Mouse (Mus musculus) heart, adult 2 months (tissue): ENCODE data around the gene Ttc33. TPM values are rescaled to one million over a fixed set of nuclear protein-coding genes. Genes with fewer than 3 reads are reported as not detected.

Experiments
- DNase-seq, 2 experiments: peaks; one replicate each; pipeline ENCODE4 v3.0.0; 2021
- H3K27ac ChIP-seq: fragments of 200-600 bp; 2 replicates; pipeline ENCODE4 v1.8.1; 2022
- H3K27me3 ChIP-seq: fragments of 200-500 bp; 2 replicates; pipeline ENCODE4 v1.6.1; 2012; ENCODE audit warnings: mild to moderate bottlenecking, low read length, inconsistent platforms, mixed read lengths; ENCODE audit not compliant: control insufficient read depth, insufficient read depth
- H3K36me3 ChIP-seq: fragments of 200-500 bp; 2 replicates; pipeline ENCODE4 v1.6.1; 2012; ENCODE audit warnings: low read length, inconsistent platforms; ENCODE audit not compliant: control insufficient read depth, insufficient read depth
- H3K4me1 ChIP-seq: fragments of 200-500 bp; 2 replicates; pipeline ENCODE4 v1.6.1; 2011; ENCODE audit warnings: low read length; ENCODE audit not compliant: control insufficient read depth, insufficient read depth
- H3K4me3 ChIP-seq: fragments of 200-600 bp; 2 replicates; pipeline ENCODE4 v1.8.1; 2022
- H3K79me2 ChIP-seq: fragments of 200-500 bp; replicated peaks from 2 replicates; pipeline ENCODE4 v1.6.1; 2012; ENCODE audit warnings: mild to moderate bottlenecking, inconsistent platforms, low read length, moderate library complexity, mixed read lengths; ENCODE audit not compliant: control insufficient read depth, insufficient read depth
- H3K9ac ChIP-seq: fragments of 200-500 bp; 2 replicates; pipeline ENCODE4 v1.6.1; 2012; ENCODE audit warnings: low read depth, mild to moderate bottlenecking, control low read depth, inconsistent platforms, low read length, mixed read lengths
- CTCF ChIP-seq: fragments of 200-600 bp; IDR thresholded peaks from 2 replicates; pipeline ENCODE4 v1.8.1; 2022; ENCODE audit warnings: antibody characterized with exemption, mild to moderate bottlenecking, moderate library complexity
- EP300 ChIP-seq: fragments of 200-500 bp; IDR thresholded peaks from 2 replicates; pipeline ENCODE4 v1.6.1; 2011; ENCODE audit warnings: low read depth, low read length, control low read depth; ENCODE audit not compliant: insufficient read depth
- POLR2A ChIP-seq: fragments of 200-500 bp; IDR thresholded peaks from 2 replicates; pipeline ENCODE4 v1.6.1; 2011; ENCODE audit warnings: mild to moderate bottlenecking, low read depth, low read length, control low read depth; ENCODE audit not compliant: insufficient read depth
- WGBS: fragments of 180-500 bp; shearing (Covaris S2); methylation state at CpG from one replicate; pipeline ENCODE4 v1.1.7; 2018; 5-methylcytosine and 5-hydroxymethylcytosine counted together
- intact Hi-C: fragments of 180-260 bp; cut with DNase I; formaldehyde crosslinking; loops from one replicate; pipeline ENCODE4 v1.15.1; 2025
- polyA plus RNA-seq: library from polyadenylated mRNA; depleted of rRNA; stranded (reverse); fragments of >200 nt; gene quantifications from 2 replicates; pipeline ENCODE4 v1.2.3, GENCODE M21; 2012
- total RNA-seq, 2 experiments: library from RNA; stranded (reverse); gene quantifications; 2 replicates each; pipeline ENCODE4 v1.2.3; 2021

Ttc33 gene
- total and polyA plus RNA-seq, 3 experiments: 10.4 to 45.2 (median 37.5) TPM

GRCm38 (mm10) chr15:5188029-5188428 is 2.7 kb downstream of the Ttc33 start:
- TF ChIP-seq POLR2A (no peak), CTCF (no peak)
- no peak overlapping the region for H3K4me3 ChIP-seq
- peaks cover 11% of the 10 kb centered on the region for H3K36me3 ChIP-seq
- no peaks in the 10 kb centered on the region for H3K27me3 ChIP-seq
- DNase-seq: no peak
- intact Hi-C loops: no loop called here
- 77% methylated on average over 1 of the region's 1 CpGs for WGBS
- H3K79me2 ChIP-seq: peaks cover 3% of the 10 kb centered on the region
- H3K9ac ChIP-seq: no peak overlapping the region
- H3K4me1 ChIP-seq: 0 out of 2 replicates have a peak, but pooled peaks cover 2% of the 10 kb centered on the region
- H3K27ac ChIP-seq: no peak overlapping the region

- Histone ChIP-seq H3K9ac (no peak overlapping the region), H3K4me3 (no peak overlapping the region), H3K36me3 (peaks cover 13% of the 10 kb centered on the region), H3K27me3 (no peaks in the 10 kb centered on the region), H3K4me1 (peaks cover 6% of the 10 kb centered on the region), H3K79me2 (peaks cover 3% of the 10 kb centered on the region), H3K27ac (no peak overlapping the region)
- DNase-seq: peak; percentile 29 to 39
- intact Hi-C loops: loop anchor here (5.0 kb wide), 1 partner anchor 1018 kb away; no protein-coding TSS in a partner anchor
- TF ChIP-seq CTCF (peak; percentile 44), EP300 (no peak)
- 44% methylated on average over 10 of the region's 10 CpGs for WGBS
Measured at GRCm38 (mm10) chr15:5189504-5190093, 4.3 kb downstream of the Ttc33 start.

GRCm38 (mm10) chr15:5193833-5194232 is 8.5 kb downstream of the Ttc33 start:
- TF ChIP-seq EP300 (no peak), CTCF (peak; percentile 77), POLR2A (no peak)
- H3K4me1 ChIP-seq: peaks cover 17% of the 10 kb centered on the region
- no peak overlapping the region for H3K9ac ChIP-seq
- H3K36me3 ChIP-seq: peaks cover 23% of the 10 kb centered on the region
- intact Hi-C loops: loop anchor here (5.0 kb wide), 1 partner anchor 1013 kb away; no protein-coding TSS in a partner anchor
- no peak overlapping the region for H3K4me3 ChIP-seq
- no peak for DNase-seq
- 56% methylated on average over 3 of the region's 3 CpGs for WGBS
- peaks cover 3% of the 10 kb centered on the region for H3K79me2 ChIP-seq
- H3K27ac ChIP-seq: no peak overlapping the region
- H3K27me3 ChIP-seq: no peaks in the 10 kb centered on the region

GRCm38 (mm10) chr15:5194446-5194845 is 9.1 kb downstream of the Ttc33 start:
- Histone ChIP-seq H3K79me2 (peaks cover 2% of the 10 kb centered on the region), H3K36me3 (peaks cover 23% of the 10 kb centered on the region), H3K4me1 (peaks cover 17% of the 10 kb centered on the region), H3K27ac (no peak overlapping the region), H3K4me3 (no peak overlapping the region), H3K27me3 (no peaks in the 10 kb centered on the region), H3K9ac (no peak overlapping the region)
- TF ChIP-seq POLR2A: no peak
- no peak for TF ChIP-seq CTCF
- TF ChIP-seq EP300: no peak
- intact Hi-C loops: loop anchor here (5.0 kb wide), 1 partner anchor 1013 kb away; no protein-coding TSS in a partner anchor
- 58% methylated on average over 6 of the region's 6 CpGs for WGBS
- no peak for DNase-seq

GRCm38 (mm10) chr15:5194931-5195330 is 9.6 kb downstream of the Ttc33 start:
- no peak for DNase-seq
- H3K4me3 ChIP-seq: no peak overlapping the region

GRCm38 (mm10) chr15:5195987-5196514 is 10.7 kb downstream of the Ttc33 start:
- no peak overlapping the region for H3K9ac ChIP-seq
- peak in 1 of 2 experiments; percentile 40 for DNase-seq
- no peaks in the 10 kb centered on the region; the same call in 1 of the 2 replicates for H3K79me2 ChIP-seq
- H3K4me3 ChIP-seq: no peak overlapping the region
- no peaks in the 10 kb centered on the region for H3K27me3 ChIP-seq
- no peak for TF ChIP-seq POLR2A
- no peak for TF ChIP-seq EP300
- TF ChIP-seq CTCF: no peak
- H3K36me3 ChIP-seq: peaks cover 21% of the 10 kb centered on the region
- intact Hi-C loops: no loop called here
- peak overlapping the region; percentile 2; the same call in 1 of the 2 replicates for H3K27ac ChIP-seq
- 19% methylated on average over 4 of the region's 4 CpGs for WGBS
- peaks cover 17% of the 10 kb centered on the region for H3K4me1 ChIP-seq

More at GRCm38 (mm10) chr15:5194931-5195330, 9.6 kb downstream of the Ttc33 start:
- Histone ChIP-seq H3K36me3 (peaks cover 23% of the 10 kb centered on the region), H3K27ac (no peak overlapping the region), H3K4me1 (peaks cover 17% of the 10 kb centered on the region), H3K79me2 (peaks cover 2% of the 10 kb centered on the region), H3K9ac (no peak overlapping the region), H3K27me3 (no peaks in the 10 kb centered on the region)
- TF ChIP-seq POLR2A (no peak), EP300 (no peak), CTCF (no peak)
- intact Hi-C loops: loop anchor here (5.0 kb wide), 1 partner anchor 1012 kb away; no protein-coding TSS in a partner anchor
- WGBS: 59% methylated on average over 9 of the region's 9 CpGs
